Mouse (Mus musculus): ENCODE results near the gene Spata21. TPM values are rescaled to one million over a fixed set of nuclear protein-coding genes. Genes with fewer than 3 reads are reported as not detected.

The Spata21 gene
- total RNA-seq, 2 experiments from 2014 or later: not detected

- peak; percentile 69 for ATAC-seq (replicated peaks; ENCODE audit: poor library complexity, severe bottlenecking)
Observed at GRCm38 (mm10) chr4:141147112-141148008, 59.2 kb downstream of the Spata21 start, which contains the start of gene Fbxo42. Fbxo42 (plus strand) TSS chr4:141147913.

GRCm38 (mm10) chr4:141148009-141148801 is 60.1 kb downstream of the Spata21 start:
- peak; percentile 66 for ATAC-seq (replicated peaks; ENCODE audit: poor library complexity, severe bottlenecking)

- ATAC-seq (replicated peaks; ENCODE audit: poor library complexity, severe bottlenecking): no peak
Observed at GRCm38 (mm10) chr4:141149116-141149515, 61.0 kb downstream of the Spata21 start.

- peak; percentile 55 for ATAC-seq (replicated peaks; ENCODE audit: poor library complexity, severe bottlenecking)
Observed at GRCm38 (mm10) chr4:141157485-141157884, 69.4 kb downstream of the Spata21 start.

- ATAC-seq (replicated peaks; ENCODE audit: poor library complexity, severe bottlenecking): no peak
Observed at GRCm38 (mm10) chr4:141158609-141159008, 70.5 kb downstream of the Spata21 start.

GRCm38 (mm10) chr4:141159093-141159492 is 71.0 kb downstream of the Spata21 start:
- no peak for ATAC-seq (replicated peaks; ENCODE audit: poor library complexity, severe bottlenecking)

- ATAC-seq (replicated peaks; ENCODE audit: poor library complexity, severe bottlenecking): peak; percentile 38
Observed at GRCm38 (mm10) chr4:141159666-141160065, 71.5 kb downstream of the Spata21 start.

- ATAC-seq (replicated peaks; ENCODE audit: poor library complexity, severe bottlenecking): no peak
Observed at GRCm38 (mm10) chr4:141160193-141160592, 72.1 kb downstream of the Spata21 start.

GRCm38 (mm10) chr4:141161699-141162208 is 73.6 kb downstream of the Spata21 start:
- ATAC-seq (replicated peaks; ENCODE audit: poor library complexity, severe bottlenecking): no peak

Other genes starting within 250 kb of the Spata21 start
- gene Padi1, start 242.6 kb upstream of the Spata21 start, total RNA-seq (2014; fragmentation: Nextera tagmentation): not detected in 2 replicates
- not detected in 2 replicates for gene Padi1, start 242.6 kb upstream of the Spata21 start, total RNA-seq (2017)
- gene Padi2, start 182.0 kb upstream of the Spata21 start, total RNA-seq (2014; fragmentation: Nextera tagmentation): 13.1 TPM in 2 replicates
- gene Padi2, start 182.0 kb upstream of the Spata21 start, total RNA-seq (2017): 4.0 and 6.6 TPM in 2 replicates
- 143 and 167 TPM in 2 replicates for gene Sdhb, start 127.1 kb upstream of the Spata21 start, total RNA-seq (2014; fragmentation: Nextera tagmentation)
- gene Sdhb, start 127.1 kb upstream of the Spata21 start, total RNA-seq (2017): 116 and 142 TPM in 2 replicates
- gene Atp13a2, start 101.5 kb upstream of the Spata21 start, total RNA-seq (2014; fragmentation: Nextera tagmentation): 30.0 and 30.5 TPM in 2 replicates
- gene Atp13a2, start 101.5 kb upstream of the Spata21 start, total RNA-seq (2017): 14.5 and 23.6 TPM in 2 replicates
- gene Mfap2, start 77.9 kb upstream of the Spata21 start, total RNA-seq (2014; fragmentation: Nextera tagmentation): not detected in 2 replicates
- gene Mfap2, start 77.9 kb upstream of the Spata21 start, total RNA-seq (2017): not detected in 2 replicates
- 6.4 and 8.0 TPM in 2 replicates for gene Crocc, start 27.8 kb upstream of the Spata21 start, total RNA-seq (2014; fragmentation: Nextera tagmentation)
- 6.5 and 7.0 TPM in 2 replicates for gene Crocc, start 27.8 kb upstream of the Spata21 start, total RNA-seq (2017)
- gene Necap2, start 10.0 kb upstream of the Spata21 start, total RNA-seq (2014; fragmentation: Nextera tagmentation): 30.6 and 52.4 TPM in 2 replicates
- 45.5 and 54.2 TPM in 2 replicates for gene Necap2, start 10.0 kb upstream of the Spata21 start, total RNA-seq (2017)
- 41.1 and 54.8 TPM in 2 replicates for gene Szrd1, start 51.4 kb downstream of the Spata21 start, total RNA-seq (2014; fragmentation: Nextera tagmentation)
- 58.0 and 63.0 TPM in 2 replicates for gene Szrd1, start 51.4 kb downstream of the Spata21 start, total RNA-seq (2017)
- gene Fbxo42, start 59.6 kb downstream of the Spata21 start, total RNA-seq (2014; fragmentation: Nextera tagmentation): 16.5 and 18.6 TPM in 2 replicates
- gene Fbxo42, start 59.6 kb downstream of the Spata21 start, total RNA-seq (2017): 7.2 and 7.8 TPM in 2 replicates
- 1.4 and 1.8 TPM in 2 replicates for gene Rsg1, start 125.6 kb downstream of the Spata21 start, total RNA-seq (2014; fragmentation: Nextera tagmentation)
- 1.4 and 2.6 TPM in 2 replicates for gene Rsg1, start 125.6 kb downstream of the Spata21 start, total RNA-seq (2017)
- gene Arhgef19, start 151.2 kb downstream of the Spata21 start, total RNA-seq (2014; fragmentation: Nextera tagmentation): not detected in 2 replicates
- gene Arhgef19, start 151.2 kb downstream of the Spata21 start, total RNA-seq (2017): not detected in 2 replicates
- gene Epha2, start 212.9 kb downstream of the Spata21 start, total RNA-seq (2014; fragmentation: Nextera tagmentation): 0.88 TPM in 1 of 2 replicates, not detected in the other
- 0.10 TPM in 1 of 2 replicates, not detected in the other for gene Epha2, start 212.9 kb downstream of the Spata21 start, total RNA-seq (2017)

Measured in granulocyte monocyte progenitor cell, adult 5-6 weeks (primary cell).